Mouse (Mus musculus) intestine, embryonic 14.5 days (tissue): ENCODE data around the gene Cavin2. TPM values are rescaled to one million over a fixed set of nuclear protein-coding genes. Genes with fewer than 3 reads are reported as not detected.

Experiments
- ATAC-seq: fragments of 200-750 bp; cut with Nextera tagmentation; replicated peaks from 2 replicates; pipeline ENCODE4 v1.8.0; 2017; ENCODE audit warnings: low read depth, moderate number of reproducible peaks, moderate TSS enrichment, moderate library complexity; ENCODE audit not compliant: low FRiP score, low TSS enrichment
- DNase-seq: peaks from one replicate; pipeline ENCODE4 v3.0.0-alpha.2; 2018; ENCODE audit warnings: low spot score
- H3K27ac ChIP-seq: fragments of 300-500 bp; sonication (generic); 2 replicates; pipeline ENCODE4 v1.5.1; 2014; ENCODE audit warnings: low read depth, mild to moderate bottlenecking, control low read depth
- H3K27me3 ChIP-seq: fragments of 300-500 bp; sonication (generic); replicated peaks from 2 replicates; pipeline ENCODE4 v1.6.1; 2014; ENCODE audit warnings: low read length, control low read depth; ENCODE audit not compliant: control insufficient read depth, insufficient read depth
- H3K36me3 ChIP-seq: fragments of 300-500 bp; sonication (generic); 2 replicates; pipeline ENCODE4 v1.6.1; 2014; ENCODE audit warnings: low read length, control low read depth; ENCODE audit not compliant: control insufficient read depth, insufficient read depth
- H3K4me1 ChIP-seq: fragments of 300-500 bp; sonication (generic); replicated peaks from 2 replicates; pipeline ENCODE4 v1.6.1; 2014; ENCODE audit warnings: low read length, control low read depth, mixed read lengths; ENCODE audit not compliant: control insufficient read depth, insufficient read depth
- H3K4me2 ChIP-seq: fragments of 300-500 bp; sonication (generic); 2 replicates; pipeline ENCODE4 v1.6.1; 2014; ENCODE audit warnings: low read length
- H3K4me3 ChIP-seq: fragments of 300-500 bp; sonication (generic); 2 replicates; pipeline ENCODE4 v1.5.1; 2014; ENCODE audit warnings: low read depth, low read length, control low read depth, mixed read lengths
- H3K9ac ChIP-seq: fragments of 300-500 bp; sonication (generic); 2 replicates; pipeline ENCODE4 v1.6.1; 2014; ENCODE audit warnings: mild to moderate bottlenecking, low read length
- H3K9me3 ChIP-seq: fragments of 300-500 bp; sonication (generic); 2 replicates; pipeline ENCODE4 v1.6.1; 2016; ENCODE audit warnings: low read length, control low read depth; ENCODE audit not compliant: control insufficient read depth
- WGBS: fragments of 180-500 bp; shearing (Covaris S2); extraction: QIAGEN DNeasy Blood & Tissue Kit; methylation state at CpG from one replicate; pipeline ENCODE4 v1.1.7; 2014; 5-methylcytosine and 5-hydroxymethylcytosine counted together
- polyA plus RNA-seq: library from polyadenylated mRNA; unstranded; fragments of >200 nt; fragmentation: Nextera tagmentation; extraction: Ambion mirVana; gene quantifications from 2 replicates; pipeline ENCODE4 v1.2.1, GENCODE M21; 2014

Cavin2 gene
- polyA plus RNA-seq, 1 experiment from 2014 or later = 93.6 TPM

- H3K9me3 ChIP-seq = no peaks in the 10 kb centered on the region
- no peaks in the 10 kb centered on the region for H3K27me3 ChIP-seq
- 26% methylated on average over 6 of the region's 6 CpGs for WGBS
- no peak overlapping the region for H3K9ac ChIP-seq
- no peak for DNase-seq
- H3K27ac ChIP-seq = no peak overlapping the region
- H3K4me2 ChIP-seq = peak overlapping the region; percentile 47; the same call in 1 of the 2 replicates
- H3K36me3 ChIP-seq = no peaks in the 10 kb centered on the region
- peak; percentile 66; the same call in 1 of the 2 replicates for ATAC-seq
- H3K4me3 ChIP-seq = no peak overlapping the region
- H3K4me1 ChIP-seq = peaks cover 5% of the 10 kb centered on the region
These were observed 45.4 kb downstream of the Cavin2 start for GRCm38 (mm10) chr1:51334289-51334688.

- Histone ChIP-seq H3K27me3 (no peaks in the 10 kb centered on the region), H3K4me1 (peaks cover 5% of the 10 kb centered on the region), H3K9me3 (no peaks in the 10 kb centered on the region), H3K9ac (no peak overlapping the region), H3K36me3 (no peaks in the 10 kb centered on the region), H3K27ac (no peak overlapping the region), H3K4me2 (no peak overlapping the region), H3K4me3 (no peak overlapping the region)
- DNase-seq (no peak), ATAC-seq (no peak)
- WGBS = 89% methylated on average over 2 of the region's 2 CpGs
These were observed 46.2 kb downstream of the Cavin2 start for GRCm38 (mm10) chr1:51335081-51335480.

- H3K4me3 ChIP-seq = no peak overlapping the region
- no peak overlapping the region for H3K9ac ChIP-seq
- no peaks in the 10 kb centered on the region for H3K36me3 ChIP-seq
- no peak for DNase-seq
- ATAC-seq = no peak
- H3K4me2 ChIP-seq = no peak overlapping the region
- H3K27me3 ChIP-seq = no peaks in the 10 kb centered on the region
- WGBS = 49% methylated on average over 3 of the region's 3 CpGs
- no peaks in the 10 kb centered on the region for H3K9me3 ChIP-seq
- no peaks in the 10 kb centered on the region; the same call in 1 of the 2 replicates for H3K4me1 ChIP-seq
- no peak overlapping the region for H3K27ac ChIP-seq
These were observed 55.2 kb downstream of the Cavin2 start for GRCm38 (mm10) chr1:51344160-51344559.

GRCm38 (mm10) chr1:51347596-51347995, 58.7 kb downstream of the Cavin2 start:
- H3K4me3 ChIP-seq = no peak overlapping the region
- no peaks in the 10 kb centered on the region for H3K27me3 ChIP-seq
- DNase-seq (no peak), ATAC-seq (no peak)
- H3K36me3 ChIP-seq = no peaks in the 10 kb centered on the region
- no peak overlapping the region for H3K4me2 ChIP-seq
- no peaks in the 10 kb centered on the region for H3K9me3 ChIP-seq
- H3K9ac ChIP-seq = no peak overlapping the region
- H3K4me1 ChIP-seq = no peaks in the 10 kb centered on the region; the same call in 1 of the 2 replicates
- 97% methylated on average over 3 of the region's 3 CpGs for WGBS
- H3K27ac ChIP-seq = no peak overlapping the region

- H3K27me3 ChIP-seq = no peaks in the 10 kb centered on the region
- WGBS = 86% methylated on average over 7 of the region's 7 CpGs
- H3K9ac ChIP-seq = no peak overlapping the region
- ATAC-seq (no peak), DNase-seq (no peak)
- no peak overlapping the region for H3K4me3 ChIP-seq
- H3K9me3 ChIP-seq = no peaks in the 10 kb centered on the region
- H3K4me1 ChIP-seq = no peaks in the 10 kb centered on the region; the same call in 1 of the 2 replicates
- no peak overlapping the region for H3K4me2 ChIP-seq
- no peaks in the 10 kb centered on the region for H3K36me3 ChIP-seq
- no peak overlapping the region for H3K27ac ChIP-seq
These were observed 59.7 kb downstream of the Cavin2 start for GRCm38 (mm10) chr1:51348631-51349030.

GRCm38 (mm10) chr1:51349291-51349967, 60.5 kb downstream of the Cavin2 start:
- Histone ChIP-seq H3K27ac (no peak overlapping the region), H3K4me1 (no peaks in the 10 kb centered on the region), H3K36me3 (no peaks in the 10 kb centered on the region), H3K9me3 (no peaks in the 10 kb centered on the region), H3K27me3 (no peaks in the 10 kb centered on the region), H3K9ac (no peak overlapping the region), H3K4me3 (no peak overlapping the region), H3K4me2 (no peak overlapping the region)
- no peak for DNase-seq
- no peak for ATAC-seq
- WGBS = 67% methylated on average over 7 of the region's 7 CpGs

Other genes starting within 250 kb of the Cavin2 start
- 11.4 and 12.6 TPM in 2 replicates for gene Nabp1, start 189.3 kb downstream of the Cavin2 start, polyA plus RNA-seq